Mouse (Mus musculus) spleen, adult 2 months (tissue): ENCODE measurements around the gene Alox12b. TPM values are rescaled to one million over a fixed set of nuclear protein-coding genes. Genes with fewer than 3 reads are reported as not detected.

Experiments
- DNase-seq, 2 experiments: peaks; one replicate each; pipeline versions ENCODE4 v3.0.0 to v3.0.0-alpha.2; 2012 to 2021; ENCODE audit warnings: low spot score in 2 of 2, low read depth in 1 of 2
- H3K27ac ChIP-seq: fragments of 200-500 bp; 2 replicates; pipeline ENCODE4 v1.5.1; 2012; ENCODE audit warnings: low read length, inconsistent platforms; ENCODE audit not compliant: insufficient read depth
- H3K27me3 ChIP-seq: fragments of 200-500 bp; 2 replicates; pipeline ENCODE4 v1.6.1; 2012; ENCODE audit warnings: mild to moderate bottlenecking, moderate library complexity, low read length, inconsistent platforms; ENCODE audit not compliant: control insufficient read depth, insufficient read depth
- H3K36me3 ChIP-seq: fragments of 200-500 bp; 2 replicates; pipeline ENCODE4 v1.6.1; 2012; ENCODE audit warnings: mild to moderate bottlenecking, low read length, inconsistent platforms; ENCODE audit not compliant: control insufficient read depth, insufficient read depth
- H3K4me1 ChIP-seq: fragments of 200-500 bp; 2 replicates; pipeline ENCODE4 v1.6.1; 2011; ENCODE audit warnings: inconsistent platforms; ENCODE audit not compliant: control insufficient read depth, insufficient read depth, insufficient read length
- H3K4me3 ChIP-seq: fragments of 200-500 bp; 2 replicates; pipeline ENCODE4 v1.5.1; 2011; ENCODE audit warnings: mild to moderate bottlenecking, inconsistent platforms; ENCODE audit not compliant: insufficient read depth, insufficient read length; ENCODE audit errors: extremely low read depth
- CTCF ChIP-seq: fragments of 200-500 bp; IDR thresholded peaks from 2 replicates; pipeline ENCODE4 v1.5.1; 2011; ENCODE audit warnings: mild to moderate bottlenecking, inconsistent platforms; ENCODE audit not compliant: insufficient read depth, insufficient read length, insufficient replicate concordance; ENCODE audit errors: extremely low read depth
- POLR2A ChIP-seq: fragments of 200-500 bp; IDR thresholded peaks from 2 replicates; pipeline ENCODE4 v1.6.1; 2011; ENCODE audit warnings: low read depth, low read length, inconsistent platforms
- WGBS: fragments of 180-500 bp; shearing (Covaris S2); methylation state at CpG from one replicate; pipeline ENCODE4 v1.1.7; 2018; 5-methylcytosine and 5-hydroxymethylcytosine counted together
- polyA plus RNA-seq: library from polyadenylated mRNA; depleted of rRNA; stranded (reverse); fragments of >200 nt; gene quantifications from 2 replicates; pipeline ENCODE4 v1.2.3, GENCODE M21; 2012

The Alox12b gene
- polyA plus RNA-seq, 1 experiment = not detected

- no peak overlapping the region for H3K4me3 ChIP-seq
- no peak for DNase-seq
- WGBS = 89% methylated on average over 5 of the region's 5 CpGs
- no peaks in the 10 kb centered on the region for H3K36me3 ChIP-seq
- TF ChIP-seq CTCF (no peak), POLR2A (no peak)
- no peaks in the 10 kb centered on the region for H3K4me1 ChIP-seq
- H3K27me3 ChIP-seq = no peaks in the 10 kb centered on the region
- H3K27ac ChIP-seq = no peak overlapping the region
Measured at GRCm38 (mm10) chr11:69148451-69148960, 8.3 kb upstream of the Alox12b start.

GRCm38 (mm10) chr11:69149728-69150127, 7.1 kb upstream of the Alox12b start:
- WGBS = 80% methylated on average over 6 of the region's 6 CpGs
- TF ChIP-seq CTCF = no peak
- no peaks in the 10 kb centered on the region for H3K27me3 ChIP-seq

GRCm38 (mm10) chr11:69150444-69150843, 6.3 kb upstream of the Alox12b start:
- peak; percentile 39 to 65 for DNase-seq
- 3% methylated on average over 7 of the region's 7 CpGs for WGBS
- Histone ChIP-seq H3K36me3 (no peaks in the 10 kb centered on the region), H3K27me3 (no peaks in the 10 kb centered on the region; the same call in 1 of the 2 replicates), H3K4me1 (no peaks in the 10 kb centered on the region), H3K27ac (no peak overlapping the region), H3K4me3 (no peak overlapping the region)
- TF ChIP-seq CTCF (peak; percentile 43; the same call in 1 of the 2 replicates), POLR2A (no peak)

More at GRCm38 (mm10) chr11:69149728-69150127, 7.1 kb upstream of the Alox12b start:
- Histone ChIP-seq H3K36me3 (no peaks in the 10 kb centered on the region), H3K27ac (no peak overlapping the region), H3K4me1 (no peaks in the 10 kb centered on the region), H3K4me3 (no peak overlapping the region)
- DNase-seq = no peak

GRCm38 (mm10) chr11:69151004-69151403, 5.8 kb upstream of the Alox12b start:
- no peaks in the 10 kb centered on the region; the same call in 1 of the 2 replicates for H3K27me3 ChIP-seq
- no peak for DNase-seq
- H3K27ac ChIP-seq = no peak overlapping the region
- H3K36me3 ChIP-seq = no peaks in the 10 kb centered on the region
- TF ChIP-seq POLR2A (no peak), CTCF (no peak)
- 69% methylated on average over 6 of the region's 6 CpGs for WGBS
- H3K4me1 ChIP-seq = no peaks in the 10 kb centered on the region
- no peak overlapping the region for H3K4me3 ChIP-seq

- H3K4me3 ChIP-seq = no peak overlapping the region
- DNase-seq = no peak
- H3K4me1 ChIP-seq = no peaks in the 10 kb centered on the region
- H3K36me3 ChIP-seq = no peaks in the 10 kb centered on the region
- peaks cover 5% of the 10 kb centered on the region; the same call in 1 of the 2 replicates for H3K27me3 ChIP-seq
- WGBS = 82% methylated on average over 8 of the region's 8 CpGs
- TF ChIP-seq CTCF (no peak), POLR2A (no peak)
- no peak overlapping the region for H3K27ac ChIP-seq
Measured at GRCm38 (mm10) chr11:69153831-69154230, 3.0 kb upstream of the Alox12b start.

GRCm38 (mm10) chr11:69155351-69155750, 1.4 kb upstream of the Alox12b start:
- Histone ChIP-seq H3K27ac (no peak overlapping the region), H3K4me3 (no peak overlapping the region), H3K27me3 (peaks cover 5% of the 10 kb centered on the region; the same call in 1 of the 2 replicates), H3K36me3 (no peaks in the 10 kb centered on the region), H3K4me1 (no peaks in the 10 kb centered on the region)
- no peak for DNase-seq
- 43% methylated on average over 1 of the region's 1 CpGs for WGBS
- TF ChIP-seq POLR2A (no peak), CTCF (no peak)

- TF ChIP-seq POLR2A (no peak), CTCF (no peak)
- no peak for DNase-seq
- Histone ChIP-seq H3K36me3 (no peaks in the 10 kb centered on the region), H3K27ac (no peak overlapping the region), H3K4me1 (no peaks in the 10 kb centered on the region), H3K4me3 (no peak overlapping the region), H3K27me3 (no peaks in the 10 kb centered on the region)
- WGBS = 85% methylated on average over 12 of the region's 12 CpGs
Measured at GRCm38 (mm10) chr11:69169313-69169712, 12.5 kb downstream of the Alox12b start.

- WGBS = 37% methylated on average over 7 of the region's 7 CpGs
- peak in 1 of 2 experiments; percentile 18 for DNase-seq
- TF ChIP-seq CTCF (peak; percentile 72; the same call in 1 of the 2 replicates), POLR2A (no peak)
Measured at GRCm38 (mm10) chr11:69171626-69172025, 14.8 kb downstream of the Alox12b start.

More at GRCm38 (mm10) chr11:69171626-69172025, 14.8 kb downstream of the Alox12b start:
- Histone ChIP-seq H3K36me3 (no peaks in the 10 kb centered on the region), H3K4me3 (no peak overlapping the region), H3K4me1 (no peaks in the 10 kb centered on the region), H3K27me3 (no peaks in the 10 kb centered on the region), H3K27ac (no peak overlapping the region)
